Comparison of ENCODE assay signal across 7 mouse cellular contexts in the genomic region with DNA sequence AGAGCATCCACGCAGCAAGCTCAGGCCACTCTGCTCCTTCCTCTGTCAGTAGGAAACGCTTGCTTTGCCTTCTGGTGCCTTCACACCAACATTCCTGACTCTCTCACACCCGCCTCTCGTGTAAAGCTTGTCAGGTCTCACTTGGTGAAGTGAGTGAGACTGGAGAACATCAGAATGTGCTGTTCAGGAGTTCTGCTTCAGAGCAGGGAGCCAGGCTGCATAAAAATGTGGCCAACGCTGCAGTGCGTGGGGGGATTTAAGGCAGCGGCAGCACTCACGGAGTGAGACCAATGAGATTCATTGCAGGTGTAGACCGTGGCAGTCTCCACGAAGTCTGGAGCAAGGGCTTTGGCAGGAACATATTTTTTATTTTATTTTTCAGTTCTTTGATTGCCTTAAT.
DNase-seq lines count a peak whose midpoint lies in the region; ATAC-seq and TF ChIP-seq lines count a peak whose summit lies in the region.

No protein-coding gene starts in this region.

- H3K36me3 ChIP-seq in kidney, embryonic 15.5 days, result no peaks in the 10 kb centered on the region
- no peaks in the 10 kb centered on the region for H3K36me3 ChIP-seq in embryonic facial prominence, embryonic 15.5 days
- no peaks in the 10 kb centered on the region for H3K36me3 ChIP-seq in lung, postnatal 0 days (ENCODE audit: insufficient read depth, low read length)

- peak; percentile 59 for TF ChIP-seq EP300 in lung, postnatal 0 days (IDR thresholded peaks at IDR 0.05)

- no peak overlapping the region for H3K9ac ChIP-seq in kidney, embryonic 15.5 days
- H3K9ac ChIP-seq in embryonic facial prominence, embryonic 15.5 days, result 0 out of 2 replicates have a peak overlapping the region, but pooled peaks have one; percentile 9
- H3K9ac ChIP-seq in lung, postnatal 0 days (replicated peaks; ENCODE audit: low read depth), result no peak overlapping the region

- H3K4me1 ChIP-seq in kidney, embryonic 15.5 days, result peaks cover 11% of the 10 kb centered on the region
- H3K4me1 ChIP-seq in embryonic facial prominence, embryonic 15.5 days, result peaks cover 47% of the 10 kb centered on the region
- H3K4me1 ChIP-seq in lung, postnatal 0 days (ENCODE audit: insufficient read depth, low read depth, low read length), result no peaks in the 10 kb centered on the region

- H3K27ac ChIP-seq in kidney, embryonic 15.5 days, result no peak overlapping the region
- peak overlapping the region; percentile 66 for H3K27ac ChIP-seq in embryonic facial prominence, embryonic 15.5 days (replicated peaks)
- no peak overlapping the region for H3K27ac ChIP-seq in lung, postnatal 0 days (ENCODE audit: low read length)

- H3K4me2 ChIP-seq in kidney, embryonic 15.5 days, result peak overlapping the region; percentile 37
- H3K4me2 ChIP-seq in embryonic facial prominence, embryonic 15.5 days (replicated peaks), result peak overlapping the region; percentile 12; the same call in 1 of the 2 replicates
- H3K4me2 ChIP-seq in lung, postnatal 0 days (replicated peaks; ENCODE audit: low read depth, low read length), result peak overlapping the region; percentile 28; the same call in 1 of the 2 replicates

- no peak for ATAC-seq in kidney, embryonic 15.5 days (replicated peaks; ENCODE audit: low FRiP score)
- ATAC-seq in embryonic facial prominence, embryonic 15.5 days (ENCODE audit: insufficient number of reproducible peaks, low FRiP score, low TSS enrichment, low read depth), result no peak
- ATAC-seq in lung, postnatal 0 days, result peak; percentile 59
- no peak for ATAC-seq in megakaryocyte-erythroid progenitor cell, adult 5-6 weeks (replicated peaks; ENCODE audit: low FRiP score, low TSS enrichment, poor library complexity, severe bottlenecking)

- no peak for TF ChIP-seq CTCF in lung, postnatal 0 days (IDR thresholded peaks at IDR 0.05)

- H3K9me3 ChIP-seq in kidney, embryonic 15.5 days (replicated peaks), result no peaks in the 10 kb centered on the region
- H3K9me3 ChIP-seq in embryonic facial prominence, embryonic 15.5 days (replicated peaks), result no peaks in the 10 kb centered on the region
- H3K9me3 ChIP-seq in lung, postnatal 0 days (ENCODE audit: low read length), result no peaks in the 10 kb centered on the region

- DNase-seq in kidney, adult 11 months, result no peak
- DNase-seq in forelimb bud, embryonic 11.5 days (ENCODE audit: low read depth, low spot score), result peak; percentile 28
- DNase-seq in lung, postnatal 0 days (ENCODE audit: low spot score), result peak; percentile 74
- no peak for DNase-seq in spleen, postnatal 10 days (ENCODE audit: low spot score in 2 of 2)

- H3K27me3 ChIP-seq in kidney, embryonic 15.5 days, result peaks cover 15% of the 10 kb centered on the region; the same call in 1 of the 2 replicates
- H3K27me3 ChIP-seq in embryonic facial prominence, embryonic 15.5 days, result no peaks in the 10 kb centered on the region
- no peaks in the 10 kb centered on the region for H3K27me3 ChIP-seq in lung, postnatal 0 days (replicated peaks; ENCODE audit: insufficient read depth, low read length)

- 18% methylated on average over 10 of the region's 10 CpGs for WGBS in kidney, embryonic 15.5 days
- 34% methylated on average over 10 of the region's 10 CpGs for WGBS in embryonic facial prominence, embryonic 15.5 days
- WGBS in lung, postnatal 0 days, result 32% methylated on average over 10 of the region's 10 CpGs

- H3K4me3 ChIP-seq in kidney, embryonic 15.5 days (replicated peaks), result no peak overlapping the region
- no peak overlapping the region for H3K4me3 ChIP-seq in embryonic facial prominence, embryonic 15.5 days (replicated peaks)
- H3K4me3 ChIP-seq in lung, postnatal 0 days (ENCODE audit: low read depth, low read length), result no peak overlapping the region

Comparison
In these comparisons a context has a peak if more than half of its experiments do, and no peak if none do; other contexts are left out.
1. DNase-seq: peak in forelimb bud, embryonic 11.5 days (single experiment) and lung, postnatal 0 days (single experiment); none in kidney, adult 11 months (single experiment) and spleen, postnatal 10 days (0 of 2).
2. Peak in every context shown above with its lines, with median percentiles within 50 percentile points of each other: H3K4me2 ChIP-seq.